Mouse (Mus musculus) midbrain, embryonic 15.5 days (tissue): ENCODE measurements around the gene Cyp2d26. TPM values are rescaled to one million over a fixed set of nuclear protein-coding genes. Genes with fewer than 3 reads are reported as not detected.

Source experiments
- ATAC-seq: fragments of 200-750 bp; cut with Nextera tagmentation; replicated peaks from 2 replicates; pipeline ENCODE4 v1.8.0; 2017; ENCODE audit warnings: moderate TSS enrichment
- H3K27ac ChIP-seq: fragments of 300-500 bp; sonication (generic); 2 replicates; pipeline ENCODE4 v1.5.1; 2015; ENCODE audit warnings: mild to moderate bottlenecking, inconsistent platforms
- H3K27me3 ChIP-seq: fragments of 300-500 bp; sonication (generic); replicated peaks from 2 replicates; pipeline ENCODE4 v1.6.1; 2015; ENCODE audit warnings: inconsistent platforms
- H3K36me3 ChIP-seq: fragments of 300-500 bp; sonication (generic); replicated peaks from 2 replicates; pipeline ENCODE4 v1.6.1; 2015; ENCODE audit warnings: inconsistent platforms
- H3K4me1 ChIP-seq: fragments of 300-500 bp; sonication (generic); 2 replicates; pipeline ENCODE4 v1.6.1; 2015; ENCODE audit warnings: inconsistent platforms
- H3K4me2 ChIP-seq: fragments of 300-500 bp; sonication (generic); 2 replicates; pipeline ENCODE4 v1.6.1; 2015; ENCODE audit warnings: inconsistent platforms, mild to moderate bottlenecking, moderate library complexity
- H3K4me3 ChIP-seq: fragments of 300-500 bp; sonication (generic); 2 replicates; pipeline ENCODE4 v1.5.1; 2015; ENCODE audit warnings: mild to moderate bottlenecking, inconsistent platforms
- H3K9ac ChIP-seq: fragments of 300-500 bp; sonication (generic); 2 replicates; pipeline ENCODE4 v1.6.1; 2015; ENCODE audit warnings: mild to moderate bottlenecking, inconsistent platforms
- H3K9me3 ChIP-seq: fragments of 300-500 bp; sonication (generic); 2 replicates; pipeline ENCODE4 v1.6.1; 2016; ENCODE audit warnings: inconsistent platforms
- WGBS: fragments of 180-500 bp; shearing (Covaris S2); methylation state at CpG from one replicate; pipeline ENCODE4 v1.1.7; 2015; ENCODE audit warnings: mixed read lengths; 5-methylcytosine and 5-hydroxymethylcytosine counted together
- microRNA-seq: library from miRNA; unstranded; fragments of <30 nt; microRNA quantifications from one replicate; pipeline ENCODE4, GENCODE M21; 2016
- polyA plus RNA-seq: library from polyadenylated mRNA; unstranded; fragments of >200 nt; fragmentation: Nextera tagmentation; extraction: Ambion mirVana; gene quantifications from 2 replicates; pipeline ENCODE4 v1.2.1, GENCODE M21; 2015

Gene Cyp2d26
- polyA plus RNA-seq, 1 experiment from 2014 or later: not detected

DNA sequence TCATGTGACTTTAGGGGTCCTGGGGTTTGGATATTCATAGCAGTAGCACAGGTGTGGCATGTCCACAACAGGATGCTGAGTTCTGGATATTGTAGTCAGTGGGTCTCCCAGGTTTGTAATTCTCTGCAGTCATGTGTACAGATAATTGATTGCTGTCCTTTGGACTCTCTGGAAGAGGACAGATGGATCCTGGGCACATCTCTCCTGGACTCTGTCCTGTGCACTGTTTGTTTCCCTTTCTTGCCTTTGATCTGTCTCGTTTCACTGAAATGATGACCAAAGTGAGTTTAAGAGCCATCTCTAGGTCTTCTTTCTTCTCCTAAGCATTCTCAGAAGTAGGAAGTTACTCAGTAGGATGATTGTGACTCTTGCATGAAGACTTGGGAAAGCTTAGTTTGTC is 46.6 kb downstream of the Cyp2d26 start:
- WGBS: 70% methylated on average over 1 of the region's 1 CpGs
- no peak for ATAC-seq
- Histone ChIP-seq H3K4me1 (no peaks in the 10 kb centered on the region), H3K27me3 (no peaks in the 10 kb centered on the region), H3K4me3 (no peak overlapping the region), H3K9ac (no peak overlapping the region), H3K36me3 (no peaks in the 10 kb centered on the region), H3K27ac (no peak overlapping the region), H3K9me3 (no peaks in the 10 kb centered on the region), H3K4me2 (no peak overlapping the region)

Small RNAs within 50 kb of the gene (microRNA-seq; reads per million reads assigned to microRNA genes)
- gene Gm27618: not detected

Other genes starting within 250 kb of the Cyp2d26 start
- gene Cyp2d12, start 239.2 kb downstream of the Cyp2d26 start, polyA plus RNA-seq: not detected in 2 replicates
- not detected in 2 replicates for gene Cyp2d34, start 173.3 kb downstream of the Cyp2d26 start, polyA plus RNA-seq
- gene Cyp2d40, start 30.1 kb downstream of the Cyp2d26 start, polyA plus RNA-seq: not detected in 2 replicates
- 15.1 and 15.9 TPM in 2 replicates for gene Tcf20, start 193.6 kb upstream of the Cyp2d26 start, polyA plus RNA-seq
- gene Nfam1, start 239.0 kb upstream of the Cyp2d26 start, polyA plus RNA-seq: 2.9 TPM in 2 replicates